Mouse (Mus musculus): ENCODE measurements around the gene Sirt4.

The Sirt4 gene

DNA sequence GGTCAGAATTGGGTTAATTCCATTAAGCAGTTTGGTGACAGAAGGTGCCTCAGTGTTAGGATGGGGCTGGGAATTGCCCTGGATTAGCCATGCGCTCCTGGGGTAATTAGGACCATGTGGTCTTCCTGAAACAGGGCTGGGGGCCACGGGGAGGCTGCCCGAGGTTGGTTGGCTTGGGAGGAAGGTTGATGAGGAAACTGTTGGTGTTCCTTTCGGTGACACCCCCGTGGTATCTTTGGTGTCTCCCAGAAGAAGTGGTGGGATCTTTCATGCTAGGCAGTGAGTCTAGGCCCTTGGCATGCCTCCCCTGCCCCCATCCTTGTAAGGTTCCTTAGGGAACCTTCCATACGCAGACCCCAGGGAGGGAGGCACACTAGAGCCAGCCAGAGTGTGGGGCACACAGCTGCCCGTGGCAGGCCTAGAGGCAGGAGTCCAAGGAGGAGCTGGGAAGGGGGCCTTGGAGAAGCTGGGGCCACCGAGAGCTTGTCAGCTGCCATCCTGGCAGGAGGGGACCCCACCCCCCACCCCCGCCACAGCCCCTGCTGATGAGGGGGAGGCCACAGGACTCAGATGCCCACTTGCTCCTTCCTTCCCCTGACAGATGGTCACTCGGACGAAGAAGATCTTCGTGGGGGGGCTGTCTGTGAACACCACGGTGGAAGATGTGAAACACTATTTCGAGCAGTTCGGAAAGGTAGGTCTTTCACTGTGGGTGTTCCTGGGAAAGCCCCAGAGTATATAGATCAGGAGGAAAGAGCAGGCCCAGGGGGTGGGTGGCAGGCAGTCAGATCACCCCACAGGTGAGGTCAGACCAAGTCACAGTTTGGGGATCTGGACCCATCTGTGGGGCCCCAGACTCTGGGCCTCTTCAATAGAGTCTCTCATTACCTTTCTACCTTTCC is 49.4 kb downstream of the Sirt4 start:
- no peak for DNase-seq (ENCODE audit: low read depth)

DNA sequence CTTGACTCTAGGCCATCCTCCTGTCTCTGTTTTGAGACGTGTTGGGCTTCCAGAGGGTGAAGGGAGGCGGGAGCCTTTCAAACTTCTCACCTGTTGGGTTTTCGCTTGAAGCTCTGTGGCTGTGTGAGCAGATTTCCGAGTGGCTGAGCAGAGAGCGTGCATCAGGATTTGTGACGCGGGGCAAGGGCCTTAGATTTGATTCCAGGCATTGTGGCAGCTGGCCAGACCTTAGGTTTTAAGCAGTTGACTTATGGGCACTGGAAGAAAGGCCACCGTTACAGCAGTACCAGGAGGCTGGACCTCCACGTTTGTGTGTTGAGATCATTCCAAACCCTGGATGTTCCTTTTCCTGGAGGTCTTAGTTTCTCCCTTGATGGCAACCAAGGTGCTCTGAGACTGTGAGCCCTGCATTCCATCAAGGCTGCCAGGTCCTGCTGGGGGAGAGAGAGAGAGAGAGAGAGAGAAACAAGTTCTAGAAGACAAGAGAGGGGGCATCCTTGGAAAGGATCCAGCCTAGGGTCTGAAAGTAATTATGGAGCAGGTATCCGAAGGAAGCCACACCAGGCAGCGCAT is 50.2 kb downstream of the Sirt4 start:
- no peak for DNase-seq (ENCODE audit: low read depth)

GRCm38 (mm10) chr5:115433191-115433590 is 51.3 kb downstream of the Sirt4 start:
- no peak for DNase-seq (ENCODE audit: low read depth)

DNA sequence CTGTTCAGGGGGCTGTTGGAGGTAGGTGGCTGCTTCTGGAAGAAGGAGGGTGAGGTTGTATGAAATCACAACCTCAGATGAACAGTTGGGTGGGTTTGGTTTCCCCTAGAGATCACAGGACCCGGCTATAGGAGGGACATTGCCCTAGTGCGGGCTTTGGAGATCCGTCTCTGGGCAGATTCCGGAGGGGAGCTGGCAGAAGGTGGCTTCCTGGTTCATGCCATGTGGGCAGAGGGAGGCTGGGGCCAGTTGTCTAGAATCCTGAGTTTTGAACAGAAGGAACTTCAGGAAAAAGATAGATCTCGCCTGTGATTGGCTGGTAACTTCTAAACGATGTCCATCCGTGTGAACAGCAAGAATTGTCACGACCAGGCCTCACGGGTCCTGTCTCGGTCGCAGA is 52.1 kb downstream of the Sirt4 start:
- no peak for DNase-seq (ENCODE audit: low read depth)

DNA sequence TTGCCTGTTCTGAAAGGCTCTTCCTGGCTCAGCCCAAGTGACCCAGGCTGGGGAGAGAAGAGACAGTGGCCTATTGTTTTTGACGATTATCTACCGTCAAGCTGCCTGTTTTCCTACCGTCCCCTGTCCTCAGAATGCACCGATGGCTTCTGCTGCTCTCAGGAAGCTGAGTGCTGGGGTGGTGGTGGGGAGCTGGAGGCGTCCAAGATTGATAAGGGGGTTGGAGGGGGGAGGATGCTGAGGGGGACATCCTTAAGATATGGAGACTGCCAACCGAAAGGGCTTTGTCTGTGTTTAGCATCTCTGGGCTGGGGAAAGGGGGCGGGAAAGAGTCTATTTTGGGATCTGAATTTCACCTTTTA is 52.6 kb downstream of the Sirt4 start:
- no peak for DNase-seq (ENCODE audit: low read depth)

DNA sequence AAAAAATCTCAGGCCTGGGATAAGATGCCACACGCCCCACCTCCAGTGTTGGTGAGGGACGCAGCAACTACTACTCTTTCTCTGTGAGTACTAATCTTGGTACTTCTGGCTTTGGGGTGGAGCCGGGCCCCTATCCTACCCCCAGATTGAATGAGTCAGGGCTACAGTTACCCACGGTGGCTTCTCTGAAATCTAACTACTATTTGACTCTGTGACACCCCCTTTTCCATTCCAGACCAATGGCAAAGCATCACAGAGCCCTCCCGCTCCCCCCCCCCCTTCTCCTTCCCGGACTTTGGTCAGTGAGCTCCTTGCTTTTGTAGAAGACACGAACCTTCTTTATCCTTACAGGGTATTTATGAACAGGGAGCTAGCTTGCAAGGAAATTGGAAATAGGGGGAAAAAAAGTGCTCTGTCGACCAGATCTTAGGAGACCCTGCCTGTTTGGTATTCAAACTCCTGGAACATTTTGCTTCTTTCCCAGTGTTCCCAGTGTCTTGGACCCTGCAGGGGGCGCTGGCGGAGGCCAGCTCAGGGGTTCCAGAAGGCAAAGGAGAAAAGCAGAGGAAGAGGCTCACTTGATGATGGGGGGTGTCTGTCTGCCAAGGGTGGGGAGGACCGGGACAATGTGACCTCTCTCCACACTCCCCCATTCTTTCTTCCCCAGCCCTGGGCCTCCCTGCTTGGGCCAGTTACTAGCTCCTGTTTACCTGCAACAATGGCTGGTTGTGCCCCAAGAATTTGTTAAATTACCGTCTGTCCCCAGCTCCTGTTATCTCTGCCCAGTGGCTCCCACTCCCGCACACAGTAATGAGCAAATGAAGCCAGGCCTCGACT is 53.2 kb downstream of the Sirt4 start:
- DNase-seq (ENCODE audit: low read depth), result no peak

- DNase-seq (ENCODE audit: low read depth), result no peak
Observed at GRCm38 (mm10) chr5:115430187-115430960, 54.2 kb downstream of the Sirt4 start.

DNA sequence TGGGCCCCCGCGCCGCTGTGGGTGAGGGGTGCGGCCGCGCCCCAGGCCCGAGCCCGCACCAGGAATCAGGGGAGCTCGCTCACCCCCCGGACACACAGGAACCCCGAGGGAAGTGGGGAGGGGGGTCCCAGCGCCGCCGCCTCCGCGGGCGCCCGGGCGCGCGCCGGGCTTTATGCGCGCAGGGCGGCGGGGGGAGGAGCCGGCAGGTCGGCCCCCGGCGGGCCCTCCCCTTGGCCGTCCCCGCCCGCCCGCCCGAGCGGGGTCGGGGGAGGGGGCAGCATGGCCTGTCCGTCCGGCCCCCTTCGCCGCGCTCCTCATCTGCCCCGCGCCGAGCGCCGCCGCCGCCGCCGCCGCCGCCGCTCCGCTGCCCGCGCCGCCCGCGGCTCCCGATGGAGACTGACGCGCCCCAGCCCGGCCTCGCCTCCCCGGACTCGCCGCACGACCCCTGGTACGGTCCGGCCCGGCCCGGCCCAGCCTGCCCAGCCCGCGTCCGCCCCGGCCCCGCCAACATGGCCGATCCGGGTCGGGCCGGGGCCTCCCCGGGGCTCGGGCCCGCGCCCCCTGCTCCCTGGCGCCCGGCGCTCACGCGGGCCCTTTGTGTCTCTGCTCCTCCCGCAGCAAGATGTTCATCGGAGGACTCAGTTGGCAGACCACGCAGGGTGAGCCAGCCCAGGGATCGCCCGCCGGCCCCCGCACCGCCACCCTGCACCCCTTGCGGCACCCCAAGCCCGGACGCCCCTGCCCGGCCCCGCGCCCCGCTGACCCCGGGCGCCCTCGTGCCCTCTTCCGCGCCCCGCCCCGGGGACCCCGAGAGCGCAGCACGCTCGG is 55.0 kb downstream of the Sirt4 start, which contains the start of gene Msi1:
Gene Msi1, plus strand, starts transcription at position 241 of the 828 bp plus-strand sequence.
- no peak for DNase-seq (ENCODE audit: low read depth)

DNA sequence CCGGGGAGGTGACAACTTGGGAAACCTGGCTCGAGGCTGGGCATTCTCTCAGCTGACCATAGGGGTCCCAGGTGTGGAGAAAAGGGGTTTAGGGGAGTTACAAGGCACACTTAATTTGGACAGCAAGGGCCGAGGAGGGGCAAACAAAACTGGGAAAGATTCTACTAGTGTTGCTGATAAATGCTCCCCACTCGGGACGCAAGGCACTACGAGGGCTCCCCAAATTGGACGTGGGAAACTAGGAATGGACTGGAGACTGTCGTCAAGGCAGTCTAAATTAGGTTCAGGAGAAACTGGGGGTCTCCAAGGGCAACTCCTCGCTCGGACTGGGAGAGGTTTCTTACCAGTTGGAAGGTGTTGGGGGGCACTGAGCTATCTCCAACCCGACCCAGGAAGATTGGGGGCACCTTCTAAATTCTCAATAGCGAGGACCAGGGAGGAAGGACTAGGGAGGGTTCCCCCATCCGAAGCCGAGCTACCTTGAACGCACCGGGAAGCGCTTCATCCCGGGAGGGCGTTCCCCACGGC is 55.6 kb downstream of the Sirt4 start:
- DNase-seq (ENCODE audit: low read depth), result no peak

Data from c-Kit-positive CD71-positive TER-119-negative erythroid progenitor cells, embryonic 14.5 days (primary cell).